Mouse (Mus musculus) E14TG2a.4 (cell line): ENCODE measurements around the gene Rufy2.

Experiments
- CTCF ChIP-seq: conservative IDR thresholded peaks from 2 replicates; pipeline ENCODE4 v1.5.1; 2014; ENCODE audit warnings: low read length
- NANOG ChIP-seq: IDR thresholded peaks from 2 replicates; pipeline ENCODE4 v1.6.1; 2014; ENCODE audit warnings: borderline replicate concordance, low read length, mixed read lengths
- POU5F1 ChIP-seq: IDR thresholded peaks from 2 replicates; pipeline ENCODE4 v1.6.1; 2014; ENCODE audit warnings: low read length, borderline replicate concordance

DNA sequence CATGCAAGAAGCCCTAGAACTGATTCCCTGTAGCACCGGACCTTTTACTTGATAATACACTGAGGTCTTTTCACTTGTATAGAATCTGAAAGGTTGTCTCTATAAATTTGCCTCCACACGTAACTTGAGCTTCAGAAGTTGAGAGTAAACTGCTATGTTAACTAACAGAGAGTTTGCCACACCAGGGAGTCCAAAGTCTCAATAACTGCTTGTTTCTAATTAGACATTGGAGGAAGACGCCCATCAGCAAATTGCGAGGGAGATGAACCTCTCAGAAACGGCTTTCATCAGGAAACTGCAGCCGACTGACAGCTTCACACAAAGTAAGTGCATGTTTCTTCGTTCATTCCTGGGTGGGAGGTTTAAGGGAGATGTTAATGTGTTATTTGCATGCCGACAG is 85.5 kb downstream of the Rufy2 start:
- no peak for TF ChIP-seq CTCF
- no peak for TF ChIP-seq POU5F1
- no peak for TF ChIP-seq NANOG
